Mouse (Mus musculus) ES-Bruce4 (cell line): ENCODE data around the gene Fasl. TPM values are rescaled to one million over a fixed set of nuclear protein-coding genes. Genes with fewer than 3 reads are reported as not detected.

Experiments used
- H3K27ac ChIP-seq: 2 replicates; pipeline ENCODE4 v1.5.1; 2012; ENCODE audit warnings: low read length, inconsistent platforms; ENCODE audit not compliant: insufficient read depth
- H3K27me3 ChIP-seq: 2 replicates; pipeline ENCODE4 v1.6.1; 2012; ENCODE audit warnings: mild to moderate bottlenecking, low read length, inconsistent platforms; ENCODE audit not compliant: control insufficient read depth, poor library complexity, insufficient read depth, severe bottlenecking
- H3K36me3 ChIP-seq: 2 replicates; pipeline ENCODE4 v1.6.1; 2012; ENCODE audit warnings: inconsistent platforms, mild to moderate bottlenecking, low read length, moderate library complexity; ENCODE audit not compliant: control insufficient read depth, poor library complexity, insufficient read depth, severe bottlenecking
- H3K4me1 ChIP-seq: one replicate; pipeline ENCODE4 v1.8.1; 2011; ENCODE audit warnings: low read length; ENCODE audit not compliant: control insufficient read depth, insufficient read depth
- H3K4me3 ChIP-seq: 2 replicates; pipeline ENCODE4 v1.5.1; 2011; ENCODE audit warnings: low read depth, mild to moderate bottlenecking, low read length
- H3K9ac ChIP-seq: 2 replicates; pipeline ENCODE4 v1.6.1; 2012; ENCODE audit warnings: low read depth, mild to moderate bottlenecking, inconsistent platforms; ENCODE audit not compliant: poor library complexity, severe bottlenecking
- H3K9me3 ChIP-seq: replicated peaks from 2 replicates; pipeline ENCODE4 v1.6.1; 2012; ENCODE audit warnings: mild to moderate bottlenecking, low read length, inconsistent platforms; ENCODE audit not compliant: control insufficient read depth, poor library complexity, insufficient read depth, severe bottlenecking
- CTCF ChIP-seq: IDR thresholded peaks from one replicate; pipeline ENCODE4 v1.8.1; 2011; ENCODE audit warnings: low read depth, low read length
- EP300 ChIP-seq: IDR thresholded peaks from 2 replicates; pipeline ENCODE4 v1.6.1; 2011; ENCODE audit warnings: low read depth, low read length; ENCODE audit not compliant: insufficient read depth
- POLR2A ChIP-seq: IDR thresholded peaks from one replicate; pipeline ENCODE4 v1.8.1; 2011; ENCODE audit warnings: low read length; ENCODE audit not compliant: insufficient read depth
- polyA plus RNA-seq: library from polyadenylated mRNA; stranded (reverse); fragments of >200 nt; gene quantifications from 2 replicates; pipeline ENCODE4 v1.2.4, GENCODE M21; 2011; ENCODE audit warnings: low read depth; ENCODE audit not compliant: missing spikeins, insufficient read depth, insufficient read length

Fasl gene
- polyA plus RNA-seq, 1 experiment: not detected

- Histone ChIP-seq H3K9me3 (no peaks in the 10 kb centered on the region), H3K36me3 (no peaks in the 10 kb centered on the region), H3K9ac (no peak overlapping the region), H3K27ac (no peak overlapping the region), H3K4me1 (no peaks in the 10 kb centered on the region), H3K27me3 (no peaks in the 10 kb centered on the region), H3K4me3 (no peak overlapping the region)
- no peak for TF ChIP-seq EP300
- TF ChIP-seq CTCF: no peak
- TF ChIP-seq POLR2A: no peak
Observed at GRCm38 (mm10) chr1:161744855-161745254, 43.4 kb downstream of the Fasl start.

- Histone ChIP-seq H3K4me3 (no peak overlapping the region), H3K27ac (no peak overlapping the region), H3K4me1 (no peaks in the 10 kb centered on the region), H3K36me3 (no peaks in the 10 kb centered on the region), H3K9me3 (no peaks in the 10 kb centered on the region), H3K9ac (no peak overlapping the region), H3K27me3 (no peaks in the 10 kb centered on the region)
- no peak for TF ChIP-seq EP300
- TF ChIP-seq CTCF: no peak
- no peak for TF ChIP-seq POLR2A
Observed at GRCm38 (mm10) chr1:161744209-161744608, 44.1 kb downstream of the Fasl start.

GRCm38 (mm10) chr1:161742481-161743267 lies 45.6 kb downstream of the Fasl start:
- Histone ChIP-seq H3K4me3 (no peak overlapping the region), H3K27me3 (no peaks in the 10 kb centered on the region), H3K36me3 (no peaks in the 10 kb centered on the region), H3K9ac (no peak overlapping the region), H3K27ac (no peak overlapping the region), H3K9me3 (no peaks in the 10 kb centered on the region), H3K4me1 (no peaks in the 10 kb centered on the region)
- TF ChIP-seq CTCF: no peak
- TF ChIP-seq EP300: no peak
- TF ChIP-seq POLR2A: no peak

GRCm38 (mm10) chr1:161736848-161737247 lies 51.4 kb downstream of the Fasl start:
- no peak for TF ChIP-seq CTCF
- no peak for TF ChIP-seq EP300
- TF ChIP-seq POLR2A: no peak
- Histone ChIP-seq H3K27ac (no peak overlapping the region), H3K4me3 (no peak overlapping the region), H3K9ac (no peak overlapping the region), H3K4me1 (no peaks in the 10 kb centered on the region), H3K9me3 (no peaks in the 10 kb centered on the region; the same call in 1 of the 2 replicates), H3K36me3 (no peaks in the 10 kb centered on the region), H3K27me3 (no peaks in the 10 kb centered on the region)

- Histone ChIP-seq H3K27ac (no peak overlapping the region), H3K4me3 (no peak overlapping the region), H3K27me3 (no peaks in the 10 kb centered on the region), H3K4me1 (no peaks in the 10 kb centered on the region), H3K9ac (no peak overlapping the region), H3K9me3 (no peaks in the 10 kb centered on the region; the same call in 1 of the 2 replicates), H3K36me3 (no peaks in the 10 kb centered on the region)
- TF ChIP-seq EP300: no peak
Observed at GRCm38 (mm10) chr1:161736255-161736654, 52.0 kb downstream of the Fasl start.

GRCm38 (mm10) chr1:161735465-161736046 lies 52.7 kb downstream of the Fasl start:
- Histone ChIP-seq H3K36me3 (no peaks in the 10 kb centered on the region), H3K27me3 (no peaks in the 10 kb centered on the region), H3K27ac (no peak overlapping the region), H3K4me1 (no peaks in the 10 kb centered on the region), H3K9me3 (no peaks in the 10 kb centered on the region; the same call in 1 of the 2 replicates), H3K9ac (no peak overlapping the region), H3K4me3 (no peak overlapping the region)
- no peak for TF ChIP-seq POLR2A
- TF ChIP-seq EP300: no peak
- TF ChIP-seq CTCF: peak; percentile 12
